Mouse (Mus musculus) heart, postnatal 0 days (tissue): Measurements from ENCODE around the gene Stx4a. TPM values are rescaled to one million over a fixed set of nuclear protein-coding genes. Genes with fewer than 3 reads are reported as not detected.

ENCODE experiments used
- ATAC-seq: fragments of 200-750 bp; cut with Nextera tagmentation; 2 replicates; pipeline ENCODE4 v1.8.0; 2017; ENCODE audit warnings: low read depth, moderate number of reproducible peaks, moderate library complexity; ENCODE audit not compliant: insufficient read depth
- DNase-seq: peaks from one replicate; pipeline ENCODE4 v3.0.0-alpha.2; 2016; ENCODE audit warnings: low spot score
- H3K27ac ChIP-seq: fragments of 300-500 bp; sonication (generic); 2 replicates; pipeline ENCODE4 v1.5.1; 2014; ENCODE audit warnings: low read depth, mild to moderate bottlenecking
- H3K27me3 ChIP-seq: fragments of 300-500 bp; sonication (generic); 2 replicates; pipeline ENCODE4 v1.6.1; 2014; ENCODE audit warnings: low read length, mixed read lengths; ENCODE audit not compliant: control insufficient read depth, insufficient read depth
- H3K36me3 ChIP-seq: fragments of 300-500 bp; sonication (generic); replicated peaks from 2 replicates; pipeline ENCODE4 v1.6.1; 2014; ENCODE audit warnings: low read length, mixed read lengths; ENCODE audit not compliant: control insufficient read depth, insufficient read depth
- H3K4me1 ChIP-seq: fragments of 300-500 bp; sonication (generic); 2 replicates; pipeline ENCODE4 v1.6.1; 2014; ENCODE audit warnings: antibody characterized with exemption; ENCODE audit not compliant: control insufficient read depth, insufficient read depth
- H3K4me2 ChIP-seq: fragments of 300-500 bp; sonication (generic); 2 replicates; pipeline ENCODE4 v1.6.1; 2014; ENCODE audit warnings: low read depth, mild to moderate bottlenecking, low read length, moderate library complexity
- H3K4me3 ChIP-seq: fragments of 300-500 bp; sonication (generic); 2 replicates; pipeline ENCODE4 v1.5.1; 2014; ENCODE audit warnings: low read depth, low read length
- H3K9ac ChIP-seq: fragments of 300-500 bp; sonication (generic); replicated peaks from 2 replicates; pipeline ENCODE4 v1.6.1; 2014; ENCODE audit warnings: low read depth, low read length, mixed read lengths
- H3K9me3 ChIP-seq: fragments of 300-500 bp; sonication (generic); replicated peaks from 2 replicates; pipeline ENCODE4 v1.6.1; 2016; ENCODE audit warnings: low read length; ENCODE audit not compliant: control insufficient read depth
- CTCF ChIP-seq: IDR thresholded peaks from 2 replicates; pipeline ENCODE4 v1.5.1; 2016; ENCODE audit warnings: antibody characterized with exemption, control low read depth, low read depth
- EP300 ChIP-seq: IDR thresholded peaks from 2 replicates; pipeline ENCODE4 v1.6.1; 2016; ENCODE audit warnings: antibody characterized with exemption, low read depth
- WGBS: fragments of 180-500 bp; shearing (Covaris S2); extraction: QIAGEN DNeasy Blood & Tissue Kit; methylation state at CpG from one replicate; pipeline ENCODE4 v1.1.7; 2014; 5-methylcytosine and 5-hydroxymethylcytosine counted together
- polyA plus RNA-seq: library from polyadenylated mRNA; unstranded; fragments of >200 nt; fragmentation: Nextera tagmentation; extraction: Ambion mirVana; gene quantifications from 2 replicates; pipeline ENCODE4 v1.2.1, GENCODE M21; 2015
- total RNA-seq: library from RNA; depleted of rRNA; stranded (reverse); fragments of >200 nt; gene quantifications from 2 replicates; pipeline ENCODE4 v1.2.3, GENCODE M21; 2014; ENCODE audit warnings: low replicate concordance

Gene Stx4a
- total and polyA plus RNA-seq, 2 experiments from 2014 or later, result 14.5 to 46.5 TPM

DNA sequence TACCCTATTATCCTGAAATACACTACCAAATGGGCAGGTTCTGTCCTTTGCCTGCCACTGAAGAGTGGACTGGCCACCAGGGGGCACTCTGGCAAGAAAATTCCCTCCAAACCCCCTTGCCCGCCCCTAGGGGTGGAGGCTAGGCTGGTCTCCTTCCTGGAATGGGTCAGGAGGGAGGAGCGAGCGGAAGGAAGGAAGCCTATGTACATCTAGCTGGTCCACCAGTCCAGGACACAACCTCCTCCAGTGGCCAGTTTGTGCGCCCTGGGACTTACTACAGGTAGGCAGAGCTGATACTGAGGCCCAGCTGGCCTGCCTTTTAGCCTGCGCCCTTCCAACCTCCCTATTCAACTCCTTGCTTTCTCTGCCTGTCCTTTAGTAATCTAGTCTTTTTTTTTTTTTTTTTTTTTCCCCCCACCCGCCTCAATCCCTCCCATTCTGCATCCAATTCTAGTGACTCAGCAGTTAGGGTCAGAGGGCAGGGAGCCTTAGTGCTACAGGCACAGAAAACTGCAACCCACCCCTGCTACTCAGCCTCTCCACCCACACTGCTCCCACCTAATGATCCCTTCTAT, 23.6 kb upstream of the Stx4a start, which contains the start of gene Hsd3b7:
Gene Hsd3b7 (plus strand): TSS at position 170 of the 575 bp plus-strand sequence.
- H3K4me1 ChIP-seq, result peaks cover 8% of the 10 kb centered on the region
- peak within 1 kb of the TSS; percentile 41; the same call in 1 of the 2 replicates for H3K27ac ChIP-seq
- DNase-seq, result peak; percentile 91
- peak within 1 kb of the TSS; percentile 34; the same call in 1 of the 2 replicates for H3K9ac ChIP-seq
- ATAC-seq, result peak; percentile 93
- 0 out of 2 replicates have a peak, but pooled peaks have one; percentile 43 for TF ChIP-seq EP300
- TF ChIP-seq CTCF, result peak; percentile 99
- peak within 1 kb of the TSS; percentile 35 for H3K4me3 ChIP-seq
- H3K4me2 ChIP-seq, result peak within 1 kb of the TSS; percentile 60
- H3K9me3 ChIP-seq, result no peaks in the 10 kb centered on the region
- H3K36me3 ChIP-seq, result peaks cover 42% of the 10 kb centered on the region
- H3K27me3 ChIP-seq, result no peaks in the 10 kb centered on the region
- whole genome bisulfite sequencing, result 27% methylated on average over 6 of the region's 6 CpGs

GRCm38 (mm10) chr7:127801010-127801621, 23.0 kb upstream of the Stx4a start:
- H3K36me3 ChIP-seq, result peaks cover 36% of the 10 kb centered on the region
- no peaks in the 10 kb centered on the region for H3K27me3 ChIP-seq
- DNase-seq, result no peak
- TF ChIP-seq EP300 (no peak), CTCF (no peak)
- H3K27ac ChIP-seq, result peak overlapping the region; percentile 41; the same call in 1 of the 2 replicates
- peaks cover 8% of the 10 kb centered on the region for H3K4me1 ChIP-seq
- peak overlapping the region; percentile 60 for H3K4me2 ChIP-seq
- WGBS, result 87% methylated on average over 8 of the region's 8 CpGs
- H3K9me3 ChIP-seq, result no peaks in the 10 kb centered on the region
- peak overlapping the region; percentile 34; the same call in 1 of the 2 replicates for H3K9ac ChIP-seq
- peak overlapping the region; percentile 35 for H3K4me3 ChIP-seq
- no peak for ATAC-seq

DNA sequence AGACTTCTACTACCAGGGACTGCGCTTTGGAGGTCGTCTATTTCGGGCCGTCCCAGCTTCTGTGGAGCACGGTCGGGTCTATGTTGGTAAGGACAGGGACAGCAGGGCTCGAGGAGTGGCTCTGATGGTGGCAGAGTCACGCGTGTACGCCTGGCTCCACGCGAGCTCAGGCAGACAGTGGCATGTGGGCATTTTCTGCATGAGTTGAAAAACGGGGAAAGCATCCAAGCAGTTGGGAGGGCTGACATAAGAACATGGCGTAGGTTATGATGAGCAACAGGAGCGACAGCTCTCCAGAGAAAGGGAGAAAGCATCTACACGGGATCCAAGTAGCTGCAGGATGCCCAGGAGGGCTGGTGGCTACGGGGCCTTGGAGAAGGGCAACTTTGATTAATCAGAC, 21.8 kb upstream of the Stx4a start:
- 86% methylated on average over 17 of the region's 17 CpGs for WGBS
- peaks cover 24% of the 10 kb centered on the region for H3K36me3 ChIP-seq

GRCm38 (mm10) chr7:127808821-127809220, 15.3 kb upstream of the Stx4a start:
- TF ChIP-seq EP300 (no peak), CTCF (no peak)
- H3K9ac ChIP-seq, result no peak overlapping the region
- H3K27me3 ChIP-seq, result no peaks in the 10 kb centered on the region
- no peaks in the 10 kb centered on the region for H3K4me1 ChIP-seq
- H3K4me3 ChIP-seq, result no peak overlapping the region
- H3K9me3 ChIP-seq, result no peaks in the 10 kb centered on the region
- no peak overlapping the region for H3K27ac ChIP-seq
- no peak overlapping the region for H3K4me2 ChIP-seq
- no peak for DNase-seq
- ATAC-seq, result no peak
- WGBS, result 67% methylated on average over 5 of the region's 5 CpGs
- no peaks in the 10 kb centered on the region for H3K36me3 ChIP-seq

More for the DNA sequence above, 21.8 kb upstream of the Stx4a start:
- Histone ChIP-seq H3K27me3 (no peaks in the 10 kb centered on the region), H3K4me1 (peaks cover 8% of the 10 kb centered on the region), H3K27ac (no peak overlapping the region), H3K4me2 (no peak overlapping the region), H3K9me3 (no peaks in the 10 kb centered on the region), H3K4me3 (no peak overlapping the region), H3K9ac (no peak overlapping the region)
- no peak for ATAC-seq
- no peak for DNase-seq
- no peak for TF ChIP-seq EP300
- TF ChIP-seq CTCF, result no peak

GRCm38 (mm10) chr7:127809846-127810245, 14.2 kb upstream of the Stx4a start:
- Histone ChIP-seq H3K9me3 (no peaks in the 10 kb centered on the region), H3K36me3 (no peaks in the 10 kb centered on the region), H3K4me1 (no peaks in the 10 kb centered on the region), H3K9ac (no peak overlapping the region), H3K27ac (no peak overlapping the region), H3K4me2 (no peak overlapping the region), H3K27me3 (no peaks in the 10 kb centered on the region), H3K4me3 (no peak overlapping the region)
- no peak for ATAC-seq
- DNase-seq, result no peak
- TF ChIP-seq EP300 (no peak), CTCF (no peak)
- WGBS, result 85% methylated on average over 1 of the region's 1 CpGs
